Mouse (Mus musculus) spleen, postnatal 10 days (tissue): ENCODE data around the gene Scd4.
"Not testable (repeated sequence)": the region's sequence is repeated elsewhere in the genome, so short reads cannot be mapped to it uniquely, and the experiment has no call there.

Source experiments
- DNase-seq, 2 experiments: peaks; one replicate each; pipeline ENCODE4 v3.0.0; 2021 to 2022; ENCODE audit warnings: low spot score in 2 of 2

The Scd4 gene

GRCm38 (mm10) chr19:44300520-44300919 is 32.4 kb upstream of the Scd4 start:
- DNase-seq, result no peak

GRCm38 (mm10) chr19:44301176-44301575 is 31.7 kb upstream of the Scd4 start:
- peak in 1 of 2 experiments; percentile 57 for DNase-seq

- no peak for DNase-seq
Observed at GRCm38 (mm10) chr19:44301671-44302305, 31.1 kb upstream of the Scd4 start.

GRCm38 (mm10) chr19:44302901-44303300 is 30.0 kb upstream of the Scd4 start:
- DNase-seq, result no peak

- no peak for DNase-seq
Observed at GRCm38 (mm10) chr19:44303502-44303901, 29.4 kb upstream of the Scd4 start.

GRCm38 (mm10) chr19:44304419-44304818 is 28.5 kb upstream of the Scd4 start:
- no peak for DNase-seq

- DNase-seq, result no peak
Observed at GRCm38 (mm10) chr19:44304851-44305510, 27.9 kb upstream of the Scd4 start.

- DNase-seq, result no peak
Observed at GRCm38 (mm10) chr19:44305701-44306100, 27.2 kb upstream of the Scd4 start.

- no peak for DNase-seq
Observed at GRCm38 (mm10) chr19:44306171-44306570, 26.7 kb upstream of the Scd4 start.

GRCm38 (mm10) chr19:44307101-44307914 is 25.6 kb upstream of the Scd4 start:
- no peak for DNase-seq

GRCm38 (mm10) chr19:44307915-44308470 is 24.9 kb upstream of the Scd4 start:
- no peak for DNase-seq

- DNase-seq, result no peak
Observed at GRCm38 (mm10) chr19:44308611-44309246, 24.2 kb upstream of the Scd4 start.

- DNase-seq, result no peak
Observed at GRCm38 (mm10) chr19:44309351-44310154, 23.3 kb upstream of the Scd4 start.

- DNase-seq, result not testable (repeated sequence)
Observed at GRCm38 (mm10) chr19:44310155-44310575, 22.7 kb upstream of the Scd4 start.

GRCm38 (mm10) chr19:44310814-44311213 is 22.1 kb upstream of the Scd4 start:
- no peak for DNase-seq

GRCm38 (mm10) chr19:44311306-44312006 is 21.4 kb upstream of the Scd4 start:
- DNase-seq, result no peak

- DNase-seq, result no peak
Observed at GRCm38 (mm10) chr19:44312007-44312360, 20.9 kb upstream of the Scd4 start.

GRCm38 (mm10) chr19:44313066-44313465 is 19.8 kb upstream of the Scd4 start:
- peak in 1 of 2 experiments; percentile 7 for DNase-seq

- DNase-seq, result peak in 1 of 2 experiments; percentile 70
Observed at GRCm38 (mm10) chr19:44314327-44314759, 18.5 kb upstream of the Scd4 start.

- no peak for DNase-seq
Observed at GRCm38 (mm10) chr19:44314871-44315414, 17.9 kb upstream of the Scd4 start.
